Mouse (Mus musculus): ENCODE measurements around the gene Ssbp4. TPM values are rescaled to one million over a fixed set of nuclear protein-coding genes. Genes with fewer than 3 reads are reported as not detected.

Gene Ssbp4
- 125 and 137 TPM in 2 replicates for polyA plus RNA-seq (2014; fragmentation: Nextera tagmentation; extraction: Ambion mirVana)

DNA sequence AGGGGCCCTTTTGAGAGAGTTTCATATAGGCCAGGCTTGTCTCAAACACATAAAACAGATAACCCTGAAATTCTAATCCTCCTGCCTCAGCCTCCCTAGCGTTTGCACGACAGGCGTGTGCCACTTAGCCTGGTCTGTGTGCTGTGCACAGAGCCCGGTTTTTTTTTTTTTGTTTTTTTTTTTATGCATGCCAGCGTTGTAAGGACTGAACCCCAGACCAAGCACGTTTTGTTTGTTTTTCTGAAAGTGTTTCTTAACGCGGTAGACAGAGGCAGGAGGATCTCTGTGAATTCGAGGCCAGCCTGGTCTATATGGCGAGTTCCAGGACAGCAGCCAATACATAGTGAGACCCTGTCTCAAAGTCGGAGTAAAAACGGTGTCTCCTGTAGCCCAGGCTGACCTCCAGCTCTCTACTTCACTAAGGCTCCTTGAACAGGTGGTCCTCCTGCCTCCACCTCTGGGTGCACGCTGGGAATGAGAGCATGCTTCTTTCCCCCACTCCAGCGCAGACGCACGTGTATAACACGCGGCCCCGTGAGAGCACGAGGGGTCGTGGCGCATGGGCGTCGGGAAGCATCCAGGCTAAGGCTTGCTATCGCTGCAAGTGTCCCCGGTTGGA lies at the start of gene Ssbp4:
Gene Ssbp4, minus strand, starts transcription at position 124 of the 619 bp plus-strand sequence.
- WGBS: 7% methylated on average over 26 of the region's 26 CpGs
- peak within 1 kb of the TSS; percentile 75 for H3K4me3 ChIP-seq (ENCODE audit: low read depth, low read length)
- H3K27ac ChIP-seq (ENCODE audit: low read depth, low read length): peak within 1 kb of the TSS; percentile 96
- H3K9me3 ChIP-seq (ENCODE audit: control insufficient read depth, low read length): no peaks in the 10 kb centered on the region
- peaks cover 33% of the 10 kb centered on the region for H3K4me1 ChIP-seq (ENCODE audit: control insufficient read depth, insufficient read depth, low read length)
- H3K27me3 ChIP-seq (ENCODE audit: control insufficient read depth, insufficient read depth, low read length): no peaks in the 10 kb centered on the region
- ATAC-seq (ENCODE audit: insufficient read depth, low FRiP score, low TSS enrichment): 0 out of 2 replicates have a peak, but pooled peaks have one; percentile 2
- H3K9ac ChIP-seq (ENCODE audit: low read length): peak within 1 kb of the TSS; percentile 76
- no peaks in the 10 kb centered on the region for H3K36me3 ChIP-seq (ENCODE audit: control insufficient read depth, insufficient read depth, low read length)
- DNase-seq (ENCODE audit: low spot score): no peak
- peak within 1 kb of the TSS; percentile 95 for H3K4me2 ChIP-seq (ENCODE audit: low read depth)

DNA sequence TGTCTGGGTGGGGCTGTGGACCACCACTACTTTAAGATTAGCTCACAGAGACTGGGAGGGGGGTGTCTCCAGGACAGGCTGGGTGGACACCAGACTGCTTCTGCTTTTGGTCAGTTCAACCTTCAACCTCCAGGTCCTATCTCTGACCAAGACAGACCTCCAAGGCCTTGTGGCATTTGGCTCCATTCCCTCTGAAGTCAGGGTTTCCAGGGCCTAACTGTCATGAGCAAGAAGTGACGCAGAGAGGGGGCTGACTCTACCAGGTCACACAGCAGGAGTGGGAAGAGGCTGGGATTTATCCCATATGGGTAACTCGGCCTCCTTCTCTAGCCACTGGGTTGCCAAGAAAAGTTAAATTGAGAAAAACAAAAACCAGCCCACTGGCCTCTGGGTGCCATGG lies 49.1 kb upstream of the Ssbp4 start:
- Histone ChIP-seq H3K4me3 (ENCODE audit: low read depth, low read length) (peak overlapping the region; percentile 85), H3K9ac (ENCODE audit: low read length) (peak overlapping the region; percentile 95), H3K27ac (ENCODE audit: low read depth, low read length) (peak overlapping the region; percentile 96), H3K4me2 (ENCODE audit: low read depth) (peak overlapping the region; percentile 90), H3K9me3 (ENCODE audit: control insufficient read depth, low read length) (no peaks in the 10 kb centered on the region), H3K27me3 (ENCODE audit: control insufficient read depth, insufficient read depth, low read length) (no peaks in the 10 kb centered on the region), H3K4me1 (ENCODE audit: control insufficient read depth, insufficient read depth, low read length) (peaks cover 35% of the 10 kb centered on the region), H3K36me3 (ENCODE audit: control insufficient read depth, insufficient read depth, low read length) (peaks cover 3% of the 10 kb centered on the region; the same call in 1 of the 2 replicates)
- ATAC-seq (ENCODE audit: insufficient read depth, low FRiP score, low TSS enrichment): no peak
- 65% methylated on average over 2 of the region's 2 CpGs for WGBS
- no peak for DNase-seq (ENCODE audit: low spot score)

DNA sequence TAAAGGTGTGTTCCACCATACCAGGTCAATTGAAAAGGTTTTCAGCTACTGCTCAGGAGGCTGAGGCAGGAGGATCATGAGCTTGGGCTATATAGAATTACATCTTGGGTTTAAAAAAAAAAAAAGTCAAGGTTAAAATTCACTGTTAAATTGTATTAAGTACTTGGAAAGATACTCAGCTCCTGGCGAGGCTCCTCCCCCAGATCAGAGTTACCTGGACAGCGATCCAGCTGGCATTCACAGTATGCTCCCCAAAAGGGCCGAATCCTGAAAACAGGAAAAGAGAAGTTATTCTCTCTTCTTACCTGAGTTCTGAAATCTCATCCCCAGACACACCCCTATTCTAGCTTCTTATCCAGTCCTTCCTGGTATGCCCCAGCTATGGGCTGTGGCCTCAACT lies 48.5 kb upstream of the Ssbp4 start:
- peak overlapping the region; percentile 90 for H3K4me2 ChIP-seq (ENCODE audit: low read depth)
- H3K4me1 ChIP-seq (ENCODE audit: control insufficient read depth, insufficient read depth, low read length): peaks cover 37% of the 10 kb centered on the region
- H3K4me3 ChIP-seq (ENCODE audit: low read depth, low read length): peak overlapping the region; percentile 85
- peak overlapping the region; percentile 96 for H3K27ac ChIP-seq (ENCODE audit: low read depth, low read length)
- peak overlapping the region; percentile 95 for H3K9ac ChIP-seq (ENCODE audit: low read length)
- peaks cover 3% of the 10 kb centered on the region; the same call in 1 of the 2 replicates for H3K36me3 ChIP-seq (ENCODE audit: control insufficient read depth, insufficient read depth, low read length)
- no peak for ATAC-seq (ENCODE audit: insufficient read depth, low FRiP score, low TSS enrichment)
- H3K27me3 ChIP-seq (ENCODE audit: control insufficient read depth, insufficient read depth, low read length): no peaks in the 10 kb centered on the region
- DNase-seq (ENCODE audit: low spot score): no peak
- no peaks in the 10 kb centered on the region for H3K9me3 ChIP-seq (ENCODE audit: control insufficient read depth, low read length)
- 88% methylated on average over 3 of the region's 3 CpGs for WGBS

DNA sequence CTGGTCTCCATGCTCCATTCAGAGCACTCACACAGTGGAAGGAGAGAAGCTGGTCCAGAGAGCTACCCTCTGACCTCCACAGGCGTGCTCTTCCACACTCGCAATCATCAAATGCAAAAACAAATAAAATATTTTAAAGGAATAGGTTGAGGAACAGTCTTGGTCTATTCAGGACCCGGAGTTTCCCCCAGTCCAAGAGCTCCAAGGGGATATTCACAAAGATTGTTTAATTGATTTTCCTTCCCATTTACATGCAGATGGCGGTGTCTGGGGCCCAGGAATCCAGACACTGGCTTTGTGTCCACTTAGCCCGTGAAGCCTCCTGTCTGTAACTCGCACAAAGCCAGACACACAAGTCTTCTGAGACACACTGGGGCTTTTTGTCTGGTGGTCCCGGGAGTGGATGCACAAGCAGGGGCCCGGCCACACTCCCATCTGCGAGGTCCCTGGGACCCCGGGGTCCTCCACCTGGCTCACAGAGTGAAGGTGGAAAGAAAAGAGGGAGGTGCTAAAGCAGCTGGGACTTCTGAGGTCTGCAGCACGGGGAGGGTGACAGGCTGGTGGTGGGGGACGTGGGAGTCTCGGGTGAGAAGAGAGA lies 47.6 kb upstream of the Ssbp4 start:
- H3K9ac ChIP-seq (ENCODE audit: low read length): peak overlapping the region; percentile 55
- H3K4me1 ChIP-seq (ENCODE audit: control insufficient read depth, insufficient read depth, low read length): peaks cover 37% of the 10 kb centered on the region
- peak; percentile 53 for ATAC-seq (ENCODE audit: insufficient read depth, low FRiP score, low TSS enrichment)
- peak overlapping the region; percentile 25 for H3K4me2 ChIP-seq (ENCODE audit: low read depth)
- 32% methylated on average over 13 of the region's 13 CpGs for WGBS
- H3K27me3 ChIP-seq (ENCODE audit: control insufficient read depth, insufficient read depth, low read length): no peaks in the 10 kb centered on the region
- DNase-seq (ENCODE audit: low spot score): peak; percentile 84
- H3K9me3 ChIP-seq (ENCODE audit: control insufficient read depth, low read length): no peaks in the 10 kb centered on the region
- no peak overlapping the region for H3K4me3 ChIP-seq (ENCODE audit: low read depth, low read length)
- peaks cover 3% of the 10 kb centered on the region; the same call in 1 of the 2 replicates for H3K36me3 ChIP-seq (ENCODE audit: control insufficient read depth, insufficient read depth, low read length)
- peak overlapping the region; percentile 96 for H3K27ac ChIP-seq (ENCODE audit: low read depth, low read length)

DNA sequence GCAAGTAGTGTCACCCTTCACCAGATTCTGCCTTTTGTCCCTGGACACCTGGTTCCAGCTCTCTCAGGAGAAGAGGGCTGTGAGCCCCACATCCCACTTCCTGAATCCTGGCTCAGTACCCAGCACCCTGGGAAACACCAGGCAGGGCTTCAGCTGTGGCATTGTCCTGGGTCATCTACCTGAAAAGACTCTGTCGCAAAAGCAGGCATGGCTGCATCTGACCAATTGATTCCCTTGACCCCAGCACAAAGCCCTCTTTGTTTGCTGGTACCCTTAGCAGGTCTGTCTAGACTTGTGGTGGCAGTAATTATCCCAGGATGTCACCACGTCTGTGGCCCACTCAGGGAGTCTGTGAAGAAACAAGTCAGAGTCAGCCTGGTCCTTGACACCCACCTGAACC lies 46.8 kb upstream of the Ssbp4 start:
- DNase-seq (ENCODE audit: low spot score) (peak; percentile 59), ATAC-seq (ENCODE audit: insufficient read depth, low FRiP score, low TSS enrichment) (peak; percentile 20)
- Histone ChIP-seq H3K4me1 (ENCODE audit: control insufficient read depth, insufficient read depth, low read length) (peaks cover 38% of the 10 kb centered on the region), H3K36me3 (ENCODE audit: control insufficient read depth, insufficient read depth, low read length) (peaks cover 3% of the 10 kb centered on the region), H3K27me3 (ENCODE audit: control insufficient read depth, insufficient read depth, low read length) (no peaks in the 10 kb centered on the region), H3K4me2 (ENCODE audit: low read depth) (peak overlapping the region; percentile 25), H3K9me3 (ENCODE audit: control insufficient read depth, low read length) (no peaks in the 10 kb centered on the region), H3K4me3 (ENCODE audit: low read depth, low read length) (no peak overlapping the region), H3K27ac (ENCODE audit: low read depth, low read length) (peak overlapping the region; percentile 96), H3K9ac (ENCODE audit: low read length) (peak overlapping the region; percentile 55)
- 12% methylated on average over 2 of the region's 2 CpGs for WGBS

DNA sequence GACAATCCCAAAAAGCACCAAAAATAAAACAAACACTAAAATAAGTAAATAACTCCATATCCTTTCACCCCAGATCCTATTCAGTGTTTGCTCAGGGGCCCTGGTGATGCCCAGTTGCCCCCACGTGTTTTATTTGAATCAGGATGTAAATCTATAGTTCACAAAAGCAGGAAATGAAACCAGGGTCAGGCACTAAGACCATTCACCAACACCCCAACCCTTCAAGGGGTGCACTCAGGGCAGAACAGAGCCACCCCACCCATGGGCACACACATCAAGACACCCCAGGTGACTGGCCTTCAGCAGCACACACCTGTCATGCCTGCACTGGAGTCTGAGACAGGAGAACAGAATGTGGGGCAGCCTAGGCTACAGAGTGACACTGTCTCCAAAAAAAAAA lies 45.4 kb upstream of the Ssbp4 start:
- 68% methylated on average over 1 of the region's 1 CpGs for WGBS
- Histone ChIP-seq H3K36me3 (ENCODE audit: control insufficient read depth, insufficient read depth, low read length) (peaks cover 6% of the 10 kb centered on the region), H3K27me3 (ENCODE audit: control insufficient read depth, insufficient read depth, low read length) (no peaks in the 10 kb centered on the region), H3K27ac (ENCODE audit: low read depth, low read length) (peak overlapping the region; percentile 96; the same call in 1 of the 2 replicates), H3K4me3 (ENCODE audit: low read depth, low read length) (no peak overlapping the region), H3K4me2 (ENCODE audit: low read depth) (no peak overlapping the region), H3K4me1 (ENCODE audit: control insufficient read depth, insufficient read depth, low read length) (peaks cover 37% of the 10 kb centered on the region), H3K9ac (ENCODE audit: low read length) (no peak overlapping the region), H3K9me3 (ENCODE audit: control insufficient read depth, low read length) (no peaks in the 10 kb centered on the region)
- ATAC-seq (ENCODE audit: insufficient read depth, low FRiP score, low TSS enrichment) (no peak), DNase-seq (ENCODE audit: low spot score) (no peak)

DNA sequence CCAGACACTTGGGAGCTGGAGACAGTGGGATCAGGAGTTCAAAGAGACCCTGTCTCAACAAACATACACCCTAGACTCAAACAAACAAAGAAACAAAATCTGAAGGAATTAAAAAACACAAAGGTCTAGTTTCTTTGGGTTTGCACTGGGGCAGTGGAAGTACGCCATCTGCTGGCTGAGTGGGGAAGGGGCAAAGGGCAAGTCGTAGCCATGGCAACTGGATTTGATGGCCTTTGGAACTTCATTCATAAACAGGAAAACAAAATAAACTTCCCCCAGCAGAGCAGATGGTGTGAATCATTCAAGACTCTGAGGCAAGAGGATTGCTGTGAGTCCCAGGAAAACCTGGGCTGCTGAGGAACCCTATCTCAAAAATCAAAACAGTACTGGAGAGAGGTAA lies 44.6 kb upstream of the Ssbp4 start:
- 60% methylated on average over 2 of the region's 2 CpGs for WGBS

DNA sequence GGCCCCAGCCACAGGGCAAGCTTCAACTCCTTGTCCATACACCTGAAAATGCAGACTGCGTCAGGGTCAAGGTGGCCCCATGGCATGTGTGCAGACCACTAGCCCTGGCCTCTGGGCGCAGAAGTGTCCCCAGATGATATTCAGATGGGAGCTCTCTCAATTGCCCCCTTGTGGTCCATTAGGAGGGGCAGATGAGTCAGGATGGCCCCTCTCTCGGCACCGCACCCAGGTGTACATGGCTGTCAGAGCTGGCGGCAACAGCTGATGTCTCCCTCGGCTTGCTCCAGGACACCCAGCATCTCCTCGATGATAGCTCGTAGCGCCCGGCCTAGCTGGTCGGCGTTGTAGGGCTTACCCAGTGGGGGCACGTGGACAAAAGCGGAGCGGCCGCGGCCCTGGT lies 41.7 kb upstream of the Ssbp4 start:
- H3K4me1 ChIP-seq (ENCODE audit: control insufficient read depth, insufficient read depth, low read length): peaks cover 37% of the 10 kb centered on the region
- H3K9me3 ChIP-seq (ENCODE audit: control insufficient read depth, low read length): no peaks in the 10 kb centered on the region
- peaks cover 10% of the 10 kb centered on the region for H3K36me3 ChIP-seq (ENCODE audit: control insufficient read depth, insufficient read depth, low read length)
- H3K27me3 ChIP-seq (ENCODE audit: control insufficient read depth, insufficient read depth, low read length): no peaks in the 10 kb centered on the region
- H3K9ac ChIP-seq (ENCODE audit: low read length): no peak overlapping the region
- no peak overlapping the region for H3K4me3 ChIP-seq (ENCODE audit: low read depth, low read length)
- 0 out of 2 replicates have a peak overlapping the region, but pooled peaks have one; percentile 39 for H3K27ac ChIP-seq (ENCODE audit: low read depth, low read length)
- DNase-seq (ENCODE audit: low spot score) (no peak), ATAC-seq (ENCODE audit: insufficient read depth, low FRiP score, low TSS enrichment) (no peak)
- H3K4me2 ChIP-seq (ENCODE audit: low read depth): no peak overlapping the region
- WGBS: 96% methylated on average over 17 of the region's 17 CpGs

More for the DNA sequence above, 44.6 kb upstream of the Ssbp4 start:
- no peak for DNase-seq (ENCODE audit: low spot score)
- ATAC-seq (ENCODE audit: insufficient read depth, low FRiP score, low TSS enrichment): no peak
- no peaks in the 10 kb centered on the region for H3K27me3 ChIP-seq (ENCODE audit: control insufficient read depth, insufficient read depth, low read length)
- 0 out of 2 replicates have a peak overlapping the region, but pooled peaks have one; percentile 29 for H3K27ac ChIP-seq (ENCODE audit: low read depth, low read length)
- no peaks in the 10 kb centered on the region for H3K9me3 ChIP-seq (ENCODE audit: control insufficient read depth, low read length)
- H3K9ac ChIP-seq (ENCODE audit: low read length): no peak overlapping the region
- no peak overlapping the region for H3K4me2 ChIP-seq (ENCODE audit: low read depth)
- H3K36me3 ChIP-seq (ENCODE audit: control insufficient read depth, insufficient read depth, low read length): peaks cover 10% of the 10 kb centered on the region
- H3K4me3 ChIP-seq (ENCODE audit: low read depth, low read length): no peak overlapping the region
- H3K4me1 ChIP-seq (ENCODE audit: control insufficient read depth, insufficient read depth, low read length): peaks cover 38% of the 10 kb centered on the region
